Mouse (Mus musculus): ENCODE results near the gene Myo1e.

DNA sequence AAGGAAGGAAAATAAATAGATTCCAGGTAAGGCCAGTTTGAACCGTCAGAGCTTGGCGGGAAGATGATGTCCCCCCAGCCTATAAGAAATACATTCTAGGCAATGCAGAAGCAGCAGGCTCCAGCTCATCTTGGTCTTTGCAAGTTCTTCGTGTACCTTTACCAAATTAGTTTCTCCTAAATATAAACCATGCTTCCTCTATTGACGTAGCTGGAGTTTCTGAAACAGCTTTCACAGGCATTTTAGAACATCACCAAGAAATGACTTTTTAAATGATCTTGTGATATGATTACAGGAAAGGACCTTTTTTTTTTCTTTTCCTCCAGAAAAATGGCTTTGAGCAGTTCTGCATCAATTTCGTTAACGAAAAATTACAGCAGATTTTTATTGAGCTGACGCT lies 131.2 kb downstream of the Myo1e start:
- TF ChIP-seq POLR2A (IDR thresholded peaks at IDR 0.05; ENCODE audit: extremely low read depth, insufficient read depth, low read length) (no peak), CTCF (IDR thresholded peaks at IDR 0.05; ENCODE audit: extremely low read depth, insufficient read depth, low read length) (no peak)
